Mouse (Mus musculus): Measurements from ENCODE around the gene Purb.

Purb gene

GRCm38 (mm10) chr11:6440171-6440570 lies 35.5 kb downstream of the Purb start:
- no peak for TF ChIP-seq GATA4 (IDR thresholded peaks at IDR 0.05; ENCODE audit: insufficient replicate concordance, low read length)

DNA sequence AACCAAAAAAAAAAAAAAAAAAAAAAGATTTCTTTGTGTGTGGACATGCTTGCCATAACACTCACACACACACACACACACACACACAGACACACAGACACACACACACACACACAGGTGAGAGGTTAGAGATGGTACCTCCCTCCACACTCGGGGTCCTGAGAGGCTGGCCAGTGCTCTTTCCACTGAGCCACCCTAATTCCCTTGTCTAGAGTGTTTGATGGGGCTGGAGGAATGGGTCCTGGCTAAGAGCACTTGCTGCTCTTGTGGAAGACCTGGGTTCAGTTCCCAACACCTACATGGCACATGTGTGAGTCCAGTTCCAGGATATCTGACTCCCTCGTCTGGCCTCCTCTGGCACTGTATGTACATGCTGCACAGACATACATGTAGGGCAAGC lies 38.0 kb downstream of the Purb start:
- no peak for TF ChIP-seq GATA4 (IDR thresholded peaks at IDR 0.05; ENCODE audit: insufficient replicate concordance, low read length)

- no peak for TF ChIP-seq GATA4 (IDR thresholded peaks at IDR 0.05; ENCODE audit: insufficient replicate concordance, low read length)
Measured at GRCm38 (mm10) chr11:6436442-6436841, 39.3 kb downstream of the Purb start.

- no peak for TF ChIP-seq GATA4 (IDR thresholded peaks at IDR 0.05; ENCODE audit: insufficient replicate concordance, low read length)
Measured at GRCm38 (mm10) chr11:6430186-6430585, 45.5 kb downstream of the Purb start.

DNA sequence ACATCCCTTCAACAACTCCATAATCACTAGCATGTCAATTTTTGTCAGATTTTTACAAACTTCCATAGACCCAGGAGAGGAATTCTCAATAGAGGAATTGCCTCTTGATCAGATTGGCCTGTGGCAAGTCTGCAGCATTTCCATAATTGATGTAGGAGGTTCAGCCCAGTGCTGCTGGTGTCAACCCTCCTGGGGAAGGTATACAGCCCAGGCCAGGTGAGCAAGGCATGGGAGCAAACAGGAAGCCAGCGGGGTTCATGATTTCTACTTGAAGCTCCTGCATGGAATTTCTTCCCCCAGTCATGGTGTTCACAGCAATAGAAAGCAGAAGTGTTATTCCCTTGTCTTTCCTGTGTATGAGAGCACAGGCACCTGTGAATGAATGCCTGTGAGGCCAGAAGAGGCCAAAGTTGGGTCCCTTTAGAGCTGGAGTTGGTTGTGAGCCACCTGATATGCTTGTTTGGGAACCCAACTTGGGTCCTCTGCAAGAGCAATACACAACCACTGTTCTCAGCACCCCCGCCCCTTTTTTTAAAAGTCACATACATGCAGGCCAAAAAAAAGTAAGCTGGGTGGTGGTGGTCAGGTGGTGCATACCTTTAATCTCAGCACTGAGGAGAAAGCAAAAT lies 54.9 kb downstream of the Purb start:
- no peak for TF ChIP-seq GATA4 (IDR thresholded peaks at IDR 0.05; ENCODE audit: insufficient replicate concordance, low read length)

DNA sequence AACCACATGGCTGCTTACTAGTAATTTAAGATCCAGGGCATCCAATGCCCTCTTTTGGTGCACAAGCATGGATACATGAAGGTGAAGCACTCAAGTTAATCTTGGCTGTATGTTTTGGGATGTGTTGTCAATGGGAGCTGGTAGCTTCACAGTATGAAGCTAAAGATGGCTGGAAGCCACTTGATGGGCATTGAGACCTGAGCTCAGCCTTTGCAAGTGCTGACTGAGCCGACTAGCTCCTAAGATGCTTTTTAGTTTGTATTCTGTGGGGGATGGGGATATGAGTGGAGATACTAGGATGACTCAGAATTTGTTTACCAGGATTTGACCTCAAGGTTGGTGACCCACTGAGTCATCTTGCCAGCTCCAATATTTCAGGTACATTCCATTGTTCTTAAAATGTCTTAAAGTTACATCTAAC lies 55.4 kb downstream of the Purb start:
- TF ChIP-seq GATA4 (IDR thresholded peaks at IDR 0.05; ENCODE audit: insufficient replicate concordance, low read length) = no peak

- no peak for TF ChIP-seq GATA4 (IDR thresholded peaks at IDR 0.05; ENCODE audit: insufficient replicate concordance, low read length)
Measured at GRCm38 (mm10) chr11:6418751-6419150, 57.0 kb downstream of the Purb start.
